Mouse (Mus musculus) B cell, adult 2 months (primary cell): ENCODE data around the gene Fbxl5.

Source experiments
- DNase-seq, 2 experiments: peaks; one replicate each; pipeline ENCODE4 v3.0.0; 2022

Fbxl5 gene

DNA sequence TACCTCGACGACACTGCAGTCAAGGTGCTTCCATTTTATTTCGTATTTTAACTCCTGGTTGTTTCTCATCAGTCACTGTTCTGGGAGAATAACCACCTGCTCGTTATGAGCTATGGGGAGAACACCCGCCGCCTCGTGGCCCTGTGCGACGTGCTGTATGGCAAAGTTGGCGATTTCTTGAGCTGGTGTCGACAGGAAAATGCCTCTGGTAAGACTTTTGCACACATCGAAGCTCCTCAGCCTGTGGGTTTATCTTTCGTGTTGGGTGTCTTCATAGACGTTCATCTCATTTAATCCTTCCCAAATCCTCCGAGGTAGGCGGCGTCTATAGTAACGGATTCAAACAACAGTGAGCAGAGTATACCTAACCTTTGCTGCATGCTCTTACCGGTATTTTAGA, at the start of gene Fbxl5:
Gene Fbxl5 (minus strand): TSS at position 101 of the 400 bp plus-strand sequence.
- no peak for DNase-seq

DNA sequence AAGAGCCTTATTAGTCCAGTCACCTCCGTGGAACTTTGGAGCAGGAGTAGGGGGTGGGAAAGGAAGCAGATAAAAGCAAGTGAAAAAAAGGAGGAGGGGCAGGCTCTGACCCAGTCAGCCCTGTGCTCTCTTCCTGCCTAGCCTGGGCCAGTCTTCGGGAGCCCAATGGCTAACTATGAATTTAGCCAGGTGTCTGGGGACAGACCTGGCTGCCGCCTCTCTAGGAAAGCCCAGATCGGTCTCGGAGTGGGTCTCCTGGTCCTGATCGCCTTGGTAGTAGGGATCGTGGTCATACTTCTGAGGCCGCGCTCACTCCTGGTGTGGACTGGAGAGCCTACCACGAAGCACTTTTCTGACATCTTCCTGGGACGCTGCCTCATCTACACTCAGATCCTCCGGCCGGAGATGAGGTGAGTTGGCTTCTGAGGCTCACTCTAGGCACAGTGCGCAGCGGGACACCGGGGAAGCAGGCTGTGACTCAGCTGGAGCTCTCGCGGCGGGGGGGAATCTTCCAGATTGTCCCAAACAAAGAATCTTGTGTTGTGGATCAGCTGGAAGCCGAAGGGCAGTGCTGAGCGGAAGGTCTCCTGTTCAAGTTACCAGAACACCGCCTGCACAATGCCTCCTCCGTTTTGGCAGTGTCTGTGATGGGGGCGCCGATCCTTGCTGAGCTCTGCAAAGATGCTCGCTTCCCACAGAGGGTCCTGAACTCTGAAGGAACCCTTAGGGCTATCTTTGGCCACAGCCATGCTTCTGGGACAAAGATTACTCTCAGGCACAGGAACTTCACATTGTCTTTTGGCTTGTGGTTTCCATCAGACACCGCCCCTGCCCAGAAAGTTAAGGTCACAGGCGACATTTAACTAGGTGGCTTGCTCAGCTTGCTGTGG, 47.5 kb upstream of the Fbxl5 start:
- DNase-seq: peak; percentile 50 to 53

DNA sequence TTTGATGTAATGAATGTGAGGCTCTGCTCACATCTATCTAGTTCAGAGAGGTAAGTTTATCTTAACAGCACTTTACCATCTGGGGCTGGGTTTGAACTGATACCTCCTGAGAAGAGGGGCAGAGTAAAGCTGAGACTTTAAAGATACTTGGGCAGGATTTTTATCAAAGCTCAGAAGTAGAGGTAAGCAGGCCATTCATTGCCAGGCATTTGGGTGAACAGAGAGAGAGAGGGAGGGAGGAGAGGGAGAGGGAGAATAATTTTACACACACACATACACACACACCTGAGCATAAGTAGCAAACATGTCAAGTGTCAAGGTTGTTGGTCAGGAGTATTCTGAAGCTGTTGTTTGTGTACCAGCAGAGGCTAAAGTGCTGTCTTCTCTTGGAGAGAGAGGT, 46.8 kb upstream of the Fbxl5 start, which contains the start of gene Cd38:
Gene Cd38 (plus strand): TSS at position 301 of the 400 bp plus-strand sequence.
- no peak for DNase-seq

DNA sequence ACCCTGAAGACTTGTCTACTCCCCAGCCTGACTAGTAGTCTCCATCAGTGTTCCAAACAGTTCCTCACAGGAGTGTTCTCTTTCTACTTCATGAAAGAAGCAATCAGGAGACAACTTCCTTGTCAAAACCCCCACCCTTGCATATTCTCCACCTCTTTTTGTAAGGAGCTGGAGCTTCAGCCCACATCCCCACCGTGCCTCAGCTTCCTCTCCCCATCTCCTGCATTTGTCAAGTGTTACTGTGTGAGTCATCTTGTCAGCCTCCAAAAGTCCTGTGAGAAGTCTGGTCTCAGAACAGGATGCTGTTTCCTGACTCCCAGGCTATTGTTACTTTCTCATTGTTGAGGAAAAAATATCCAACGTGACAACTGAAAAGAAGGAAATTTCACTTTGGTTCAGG, 43.9 kb upstream of the Fbxl5 start:
- DNase-seq: no peak

DNA sequence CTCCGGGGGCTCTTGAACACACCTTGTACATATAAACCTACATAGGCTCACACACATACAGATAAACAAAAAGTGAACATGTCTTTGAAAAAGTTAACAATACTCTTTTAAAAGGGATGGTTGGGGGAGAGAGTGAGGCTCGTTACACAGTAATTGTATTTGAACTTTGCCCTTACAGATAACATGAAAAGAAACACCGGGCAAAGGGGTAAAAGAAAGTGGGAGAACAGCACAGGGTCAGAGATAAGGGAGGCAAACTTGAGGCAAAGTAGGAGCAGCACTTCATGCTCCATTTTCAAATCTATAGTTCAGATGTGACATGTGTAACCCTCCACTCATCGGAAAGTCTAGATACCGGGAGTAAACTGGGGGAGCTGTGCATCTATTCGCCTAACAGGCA, 42.2 kb upstream of the Fbxl5 start:
- no peak for DNase-seq

DNA sequence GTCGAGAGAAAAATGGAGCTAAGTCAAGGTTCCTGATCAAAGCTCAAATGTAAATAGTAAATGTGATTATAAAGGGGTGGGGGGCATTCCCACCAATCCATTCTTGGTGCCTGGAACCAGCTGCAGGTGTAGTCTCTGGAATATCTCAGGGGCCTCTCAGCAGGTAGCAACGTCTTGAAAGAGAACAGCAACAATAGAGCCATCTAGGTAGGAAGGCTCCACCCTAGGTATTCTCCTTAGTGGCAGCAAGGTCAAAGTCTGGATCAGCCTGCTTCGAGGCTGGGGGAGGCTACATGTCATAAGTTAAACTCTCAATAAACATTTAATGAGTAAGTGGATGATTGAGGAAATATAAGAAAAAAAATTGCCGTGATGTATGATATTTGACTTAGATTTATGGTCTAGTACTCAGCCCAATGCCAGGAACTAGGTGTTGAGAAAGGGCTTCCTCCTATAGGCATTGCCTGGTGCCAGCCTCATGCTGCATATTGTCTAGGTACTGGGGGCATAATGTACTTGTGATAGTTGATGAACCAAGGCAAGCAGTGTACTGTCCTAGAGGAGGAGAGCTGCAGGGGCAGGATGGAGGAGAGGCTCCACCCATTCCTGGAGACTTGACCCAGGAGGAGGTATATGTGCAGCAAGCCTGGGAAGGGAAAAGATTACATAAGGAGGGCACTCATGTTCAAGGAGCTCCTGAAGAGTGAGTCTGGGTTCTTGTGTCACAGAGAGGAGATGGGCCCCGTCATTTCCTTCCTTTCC, 39.4 kb upstream of the Fbxl5 start:
- DNase-seq: no peak

DNA sequence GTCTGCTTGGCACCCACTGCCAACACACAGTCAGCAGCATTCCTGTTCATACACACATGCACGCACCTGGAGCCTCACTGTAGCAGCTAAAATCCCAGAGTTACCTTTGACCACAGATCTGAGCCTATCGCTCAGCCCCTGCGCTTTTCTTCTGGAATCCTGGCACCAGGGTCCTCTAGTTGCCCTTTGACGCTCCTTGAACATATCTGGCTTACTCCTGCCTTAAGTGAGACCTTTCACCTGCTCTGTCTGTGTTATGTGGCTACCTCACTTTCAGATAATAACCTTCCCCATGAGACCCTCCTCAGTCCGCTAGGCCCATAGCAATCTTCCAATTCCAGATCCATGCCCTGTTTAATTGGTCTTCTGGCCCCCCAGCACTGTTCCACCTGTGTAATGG, 38.7 kb upstream of the Fbxl5 start:
- DNase-seq: no peak

DNA sequence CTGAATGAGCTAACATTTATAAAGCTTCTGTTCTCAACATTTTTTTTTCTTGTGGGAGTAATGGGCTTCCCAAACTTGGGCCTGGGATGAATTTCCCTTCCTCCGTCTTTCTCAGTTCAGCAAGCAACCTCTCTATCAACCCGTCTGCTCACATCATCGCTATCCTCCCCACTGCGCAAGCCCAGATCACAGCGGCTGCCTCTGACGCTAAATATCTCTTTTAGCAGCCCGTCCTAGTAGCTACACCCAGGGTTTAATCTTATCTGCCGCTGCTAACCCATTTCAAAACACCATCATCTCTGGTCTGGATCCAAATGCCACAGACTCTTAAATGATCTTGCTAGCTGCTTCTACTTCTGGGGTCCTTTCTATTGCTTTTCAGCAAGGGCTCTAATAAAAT, 38.2 kb upstream of the Fbxl5 start:
- DNase-seq: no peak

DNA sequence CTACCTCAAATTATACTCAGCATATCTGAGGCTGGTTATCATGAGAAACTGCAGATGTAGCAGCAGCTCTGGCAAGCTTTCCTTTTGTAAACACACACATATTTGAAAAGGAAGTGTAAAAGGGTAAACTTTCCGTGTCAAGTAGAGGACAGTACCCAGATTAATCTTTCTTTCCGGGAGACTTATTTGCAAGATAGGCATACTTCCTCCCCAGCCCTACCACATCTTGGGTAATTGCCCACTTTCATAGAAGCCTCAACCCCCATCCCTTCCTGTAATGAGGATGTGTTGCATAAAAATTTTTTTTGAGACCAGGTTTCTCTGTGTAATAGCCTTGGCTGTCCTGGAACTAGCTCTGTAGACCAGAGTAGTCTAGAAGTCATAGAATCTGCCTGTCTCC, 34.3 kb upstream of the Fbxl5 start:
- peak; percentile 52 to 58 for DNase-seq

DNA sequence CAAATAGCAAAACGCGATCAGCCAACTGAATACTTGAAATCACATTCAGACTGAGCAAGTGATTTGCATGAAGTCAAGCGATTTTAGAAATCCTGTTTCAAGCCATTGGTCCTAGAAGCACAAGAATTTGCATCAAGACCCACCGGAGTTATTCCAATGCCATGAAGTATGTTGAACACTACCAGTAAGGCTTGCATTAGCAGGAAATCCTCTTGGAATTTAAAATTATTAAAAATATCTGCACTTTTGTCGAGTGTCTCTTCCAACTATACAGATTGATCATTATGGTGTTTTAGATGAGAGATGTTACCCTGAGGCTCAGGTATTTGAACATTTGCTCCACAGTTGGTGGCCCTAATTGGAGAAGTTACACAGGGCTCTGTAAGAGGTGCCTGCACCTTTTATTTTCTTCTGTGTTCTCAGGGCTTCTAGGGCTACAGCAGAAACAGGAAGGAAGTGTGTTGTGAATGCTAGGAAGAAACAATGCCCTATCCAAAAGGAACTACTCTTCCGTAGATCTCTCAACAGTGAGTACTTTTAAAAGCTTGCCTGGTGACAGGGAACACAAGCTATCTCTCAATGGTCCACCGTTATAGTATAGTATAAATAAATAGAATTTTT, 32.5 kb upstream of the Fbxl5 start:
- peak; percentile 51 to 53 for DNase-seq

DNA sequence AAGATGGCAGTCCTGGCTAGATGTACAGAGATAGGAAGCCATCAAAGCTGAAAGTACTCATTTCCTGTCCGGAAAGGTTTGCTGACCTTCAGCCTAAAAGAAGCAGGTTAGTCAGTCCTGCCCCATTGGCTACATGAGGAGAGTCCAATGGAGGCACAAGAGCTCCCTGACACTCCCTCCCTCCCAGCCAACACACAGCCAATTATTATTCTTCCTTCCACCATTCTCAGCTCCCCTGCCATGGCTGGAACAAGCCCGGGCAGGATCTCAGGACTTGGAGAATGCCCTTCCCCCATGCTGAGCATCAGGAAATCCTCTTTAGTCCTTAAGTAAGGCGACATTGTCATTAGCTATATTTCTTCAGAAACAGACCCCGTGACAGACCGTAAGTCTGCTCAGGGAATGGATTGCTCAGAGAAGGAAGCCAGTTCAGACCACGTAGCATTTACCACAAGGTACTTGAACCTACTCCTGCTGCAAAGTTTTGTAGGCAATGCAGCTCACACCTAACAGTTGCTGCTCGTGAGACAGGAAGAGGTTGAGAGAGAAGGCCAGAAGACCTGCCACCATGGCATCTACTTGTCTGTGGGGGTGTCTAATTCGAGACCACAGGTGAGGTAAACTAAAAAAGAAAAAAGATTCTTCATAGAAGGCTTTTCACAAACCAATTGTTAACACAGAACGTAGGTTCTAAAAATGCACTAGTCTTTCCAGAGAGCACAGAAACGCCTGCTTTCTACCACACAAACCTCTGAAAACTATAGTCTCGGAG, 31.8 kb upstream of the Fbxl5 start:
- peak; percentile 57 to 61 for DNase-seq

DNA sequence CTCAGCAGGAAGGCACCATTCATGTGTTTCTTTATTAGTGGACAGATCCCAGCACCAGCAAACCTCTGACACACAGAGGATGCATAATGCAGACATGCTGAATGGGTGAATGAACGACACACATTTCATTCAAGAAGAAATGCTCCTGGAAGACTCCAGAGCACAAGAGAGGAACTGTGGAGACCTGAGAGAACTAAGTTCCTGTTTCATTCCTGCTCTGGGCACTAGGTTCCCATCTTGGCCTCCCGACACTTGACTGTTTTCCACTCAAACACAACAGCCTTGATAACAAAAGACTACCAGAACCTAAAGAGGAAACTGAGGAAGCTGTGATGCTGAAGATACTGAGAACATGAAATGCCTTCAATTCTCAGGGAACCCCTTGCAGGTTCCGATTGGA, 26.8 kb upstream of the Fbxl5 start:
- no peak for DNase-seq

DNA sequence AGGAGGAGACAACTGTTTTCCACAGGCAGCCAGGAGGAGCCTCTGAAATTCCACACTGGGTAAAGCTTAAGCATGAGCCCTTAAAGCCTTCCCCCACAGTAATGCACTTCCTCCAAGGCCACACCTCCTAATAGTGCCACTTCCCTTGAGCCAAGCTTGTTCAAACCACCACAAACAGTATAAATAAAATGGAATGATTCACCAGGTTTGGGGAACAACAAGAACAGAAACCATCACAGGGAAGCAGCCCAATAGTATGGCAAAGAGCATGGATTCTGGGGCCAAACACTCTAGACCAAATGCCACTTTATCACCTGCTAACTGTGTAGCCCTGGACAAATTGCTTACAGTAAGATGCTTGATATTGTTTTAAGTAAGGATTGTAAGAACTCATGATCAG, 26.1 kb upstream of the Fbxl5 start:
- no peak for DNase-seq

DNA sequence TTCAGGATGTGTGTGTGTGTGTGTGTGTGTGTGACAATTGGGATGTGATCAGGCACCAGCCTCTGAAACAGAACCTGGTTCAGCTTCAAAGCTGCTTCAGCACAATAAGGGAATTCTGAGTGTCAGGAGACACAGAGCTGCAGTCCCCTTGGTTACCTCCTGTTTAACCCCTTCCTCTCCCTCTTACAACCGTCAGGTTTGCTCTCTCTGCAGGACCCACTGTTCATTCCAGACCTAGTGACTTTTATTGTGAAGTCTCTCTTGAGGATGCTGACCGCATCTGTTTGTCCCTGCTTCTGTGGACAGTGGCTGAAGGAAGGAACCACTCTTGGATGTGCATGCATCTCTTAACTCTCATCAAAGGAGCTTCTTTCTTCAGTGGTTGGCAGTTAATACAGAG, 24.8 kb upstream of the Fbxl5 start:
- DNase-seq: no peak

DNA sequence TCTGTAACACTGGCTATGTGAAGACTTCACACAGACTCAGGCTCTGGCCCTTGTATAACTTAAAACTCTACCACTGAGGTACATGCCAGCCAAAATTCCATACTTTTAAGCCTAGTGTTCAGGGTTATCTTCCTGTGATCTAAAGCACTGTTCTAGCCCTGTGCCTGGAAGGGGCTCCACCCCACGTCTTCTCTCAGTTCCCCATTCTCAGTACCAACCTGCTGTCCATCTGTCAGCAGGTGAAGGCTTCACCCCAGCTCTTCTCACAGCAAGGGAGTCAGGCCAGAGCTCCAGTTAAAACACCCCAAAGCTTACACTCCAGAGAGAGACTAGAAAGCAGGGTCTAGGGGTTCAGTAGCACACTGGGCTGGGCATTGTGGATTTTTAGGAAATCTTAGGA, 24.2 kb upstream of the Fbxl5 start:
- peak; percentile 71 to 76 for DNase-seq

DNA sequence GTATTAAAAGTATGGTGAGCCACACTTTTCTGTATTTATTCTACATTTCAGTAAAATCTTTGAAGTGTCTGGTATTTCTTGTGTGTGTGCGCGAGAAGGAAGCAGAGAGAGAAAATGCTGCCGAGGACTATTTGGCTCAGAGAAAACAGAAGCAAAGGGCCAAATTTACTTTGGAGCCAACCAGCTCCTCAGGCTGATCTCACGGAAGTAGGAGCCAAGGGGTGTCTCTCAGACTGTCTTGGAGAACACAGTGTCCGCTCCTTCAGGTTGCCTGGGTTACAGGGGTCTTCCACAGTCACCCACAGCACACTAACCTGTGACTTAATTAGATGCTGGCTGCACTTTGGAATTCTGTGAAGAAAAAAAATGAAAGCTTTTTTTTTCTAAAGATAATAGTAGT, 23.6 kb upstream of the Fbxl5 start:
- DNase-seq: no peak

DNA sequence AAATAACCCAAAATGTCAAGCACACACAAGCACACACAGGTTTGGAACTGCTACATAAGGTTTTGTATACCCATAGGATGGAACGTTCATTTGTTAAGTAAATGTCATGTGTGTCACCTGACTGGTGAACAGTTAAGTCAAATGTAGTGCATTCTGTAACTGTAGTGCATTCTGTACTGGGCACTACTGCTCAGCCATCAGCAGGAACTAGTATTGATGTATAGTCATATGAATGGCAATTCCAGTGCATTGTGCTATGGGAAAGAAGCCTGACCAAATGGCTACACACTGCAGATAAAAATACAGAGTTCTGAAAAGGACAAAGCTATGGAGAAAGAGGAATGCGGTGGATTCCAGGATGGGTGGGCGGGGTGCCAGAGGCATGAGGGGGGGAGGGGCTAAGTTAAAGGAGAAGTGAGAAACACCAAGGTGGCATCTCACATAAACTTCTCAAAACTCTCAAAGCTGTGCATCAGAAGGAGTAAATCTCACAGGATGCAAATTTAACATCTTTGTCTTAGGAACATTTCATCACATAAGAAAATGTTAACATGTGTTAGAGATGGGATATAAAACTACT, 21.2 kb upstream of the Fbxl5 start:
- DNase-seq: peak; percentile 50 to 56

DNA sequence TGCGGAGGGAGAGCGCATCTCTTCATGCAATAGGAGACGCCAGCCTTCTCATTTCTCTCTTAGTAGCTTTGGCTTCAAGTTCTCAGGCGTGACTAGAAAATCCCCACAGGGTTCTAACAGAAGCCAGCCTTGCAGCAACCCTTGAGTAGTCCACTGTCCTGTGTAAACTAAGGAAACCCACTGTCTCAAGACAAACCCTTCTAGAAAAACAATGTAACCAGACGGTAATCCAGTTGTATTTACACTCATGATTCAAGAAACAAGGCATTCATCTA, 20.5 kb upstream of the Fbxl5 start:
- DNase-seq: peak; percentile 57 to 59

DNA sequence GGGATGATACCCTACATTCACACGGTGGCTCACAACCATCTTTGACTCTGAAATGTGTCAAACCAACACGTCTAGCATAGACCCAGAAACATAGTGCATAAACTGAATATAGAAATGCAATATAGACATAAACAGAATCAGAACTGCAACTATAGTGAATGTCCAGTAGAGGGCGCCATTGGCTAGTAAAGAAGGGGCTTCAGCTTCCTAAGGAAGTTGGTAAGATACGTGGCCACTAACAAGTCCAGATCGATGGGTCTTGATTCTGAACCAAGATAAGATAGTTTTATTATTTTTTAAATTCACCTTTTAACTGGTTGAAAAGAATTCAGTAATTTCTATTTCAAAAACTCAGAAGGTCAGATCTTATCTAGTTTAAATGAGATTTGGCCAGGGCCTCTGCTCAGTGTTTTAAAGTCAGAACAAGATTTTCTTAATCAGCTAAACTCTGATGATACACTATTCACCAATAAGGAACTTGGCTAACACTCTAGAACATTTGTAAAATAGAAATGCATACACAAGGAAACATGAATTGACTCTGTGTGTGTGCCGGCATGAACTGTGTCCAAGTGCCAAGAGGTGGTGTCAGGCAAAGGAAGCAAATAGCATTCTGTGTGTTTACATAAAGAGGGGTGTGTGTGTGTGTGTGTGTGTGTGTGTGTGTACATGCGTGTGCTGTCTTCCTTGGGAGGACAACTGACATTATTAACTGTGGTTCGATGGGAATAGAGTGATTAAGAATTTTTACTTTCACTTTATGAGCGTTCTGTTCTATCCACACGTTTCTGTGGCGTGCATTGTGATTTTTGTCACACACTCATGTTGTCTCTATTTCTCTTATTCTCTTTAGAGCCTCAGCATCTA, 19.9 kb upstream of the Fbxl5 start:
- peak; percentile 75 to 79 for DNase-seq

DNA sequence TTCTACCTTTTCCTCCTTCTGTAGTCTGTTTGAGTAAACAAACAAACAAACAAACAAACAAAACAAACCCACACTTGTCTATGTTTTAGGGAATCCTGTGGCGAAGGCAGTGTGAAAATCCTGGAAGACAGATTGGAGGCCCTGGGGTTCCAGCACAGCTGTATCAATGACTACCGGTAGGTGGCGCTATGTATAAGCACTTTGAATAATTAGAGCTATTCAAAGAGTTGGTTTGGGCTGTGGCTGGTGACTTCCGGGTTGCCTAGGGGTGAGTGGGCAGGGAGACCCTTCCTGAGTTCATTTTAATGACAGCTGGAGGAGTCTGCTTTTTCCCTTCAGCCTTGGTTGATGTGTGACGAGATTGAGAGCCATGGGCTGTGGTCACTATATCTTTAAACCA, 15.9 kb upstream of the Fbxl5 start:
- DNase-seq: peak; percentile 78

DNA sequence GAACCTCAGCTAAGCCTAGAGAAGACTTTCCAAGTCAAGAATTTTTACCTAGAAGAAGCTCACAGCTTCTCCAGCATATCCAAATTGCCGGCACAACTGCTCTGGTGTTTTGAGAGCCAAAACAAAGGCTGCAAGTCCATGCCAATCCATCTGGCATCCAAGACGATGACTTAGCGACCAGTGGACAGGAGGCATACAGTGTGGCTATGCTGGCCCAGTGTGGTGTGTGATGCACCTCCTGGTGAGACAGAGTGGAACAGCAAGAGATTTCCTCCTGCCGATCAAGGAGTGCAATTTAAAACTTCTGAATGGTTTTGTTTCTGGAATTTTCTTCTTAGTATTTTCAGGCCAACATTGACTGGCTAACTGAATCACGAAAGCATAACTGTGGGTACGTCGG, 15.2 kb upstream of the Fbxl5 start:
- DNase-seq: no peak

DNA sequence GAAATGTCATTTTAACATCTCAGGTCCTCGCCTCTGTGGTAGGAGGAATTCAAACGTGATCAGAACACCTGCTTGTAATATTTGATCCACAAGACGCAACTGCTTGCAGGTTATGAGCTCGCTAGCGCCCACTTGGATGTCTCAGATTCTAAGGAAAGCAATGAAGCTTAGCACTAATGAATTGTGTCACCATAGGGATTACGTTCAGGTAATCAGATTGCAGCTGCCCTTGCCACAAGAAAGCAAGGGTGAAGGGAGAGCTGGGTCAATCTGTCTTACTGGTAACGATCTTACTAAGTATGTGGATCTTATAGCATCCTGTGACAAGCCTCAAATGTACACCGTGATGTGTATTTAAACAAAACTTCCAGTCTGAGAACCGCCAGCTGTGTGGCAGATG, 5.9 kb upstream of the Fbxl5 start:
- no peak for DNase-seq
